Mouse (Mus musculus): ENCODE measurements around the gene Nphs2. TPM values are rescaled to one million over a fixed set of nuclear protein-coding genes. Genes with fewer than 3 reads are reported as not detected.

Gene Nphs2
- polyA plus RNA-seq, 1 experiment from 2014 or later, result not detected

DNA sequence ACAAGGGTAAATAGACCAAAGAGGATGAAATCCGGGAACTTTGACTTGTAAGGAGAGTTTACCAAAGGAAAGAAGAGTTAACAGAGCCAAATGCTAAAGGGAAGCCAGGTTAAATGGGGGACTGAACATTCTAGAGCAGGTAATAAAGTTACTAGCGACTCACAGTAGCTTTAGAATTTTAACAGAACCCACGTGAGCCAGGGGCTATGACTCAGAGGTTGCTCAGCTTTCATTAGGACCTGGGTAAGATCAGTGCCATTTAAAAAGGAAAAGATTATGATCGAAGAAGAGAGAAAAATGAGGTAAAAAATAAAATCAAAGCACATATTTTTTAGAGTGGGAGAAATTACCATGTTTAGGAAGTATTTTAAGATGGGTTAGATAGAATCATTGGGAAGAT, 30.3 kb downstream of the Nphs2 start:
- no peak for ATAC-seq (replicated peaks; ENCODE audit: low FRiP score)
- no peaks in the 10 kb centered on the region for H3K9me3 ChIP-seq (ENCODE audit: control insufficient read depth, low read length)
- WGBS, result 71% methylated on average over 4 of the region's 4 CpGs

DNA sequence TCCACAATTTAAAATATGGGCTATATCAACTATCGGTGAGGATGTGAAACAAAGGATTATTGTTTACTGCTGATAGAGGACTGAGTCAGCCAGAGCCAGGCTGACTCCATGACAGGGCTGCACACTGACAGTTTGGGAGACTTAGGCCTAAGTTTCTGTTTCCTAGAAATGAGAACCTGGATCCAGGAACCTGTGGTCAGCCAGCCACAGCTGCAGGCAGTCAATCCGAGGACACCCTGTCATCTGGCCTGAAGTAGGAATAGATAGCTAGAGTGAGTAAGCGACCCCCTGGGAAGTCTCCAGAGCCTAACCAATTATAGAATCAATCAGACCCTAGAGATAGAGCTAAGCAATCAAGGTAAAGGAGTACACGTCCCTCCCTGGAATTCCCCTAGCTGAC, 33.9 kb downstream of the Nphs2 start:
- no peak overlapping the region for H3K4me3 ChIP-seq (ENCODE audit: low read depth, low read length)
- no peak for DNase-seq (ENCODE audit: low spot score)
- H3K36me3 ChIP-seq (ENCODE audit: control insufficient read depth, insufficient read depth, low read length), result no peaks in the 10 kb centered on the region
- H3K9ac ChIP-seq (ENCODE audit: low read depth, low read length), result no peak overlapping the region
- no peaks in the 10 kb centered on the region for H3K9me3 ChIP-seq (ENCODE audit: control insufficient read depth, low read length)
- H3K4me1 ChIP-seq (replicated peaks; ENCODE audit: control insufficient read depth, insufficient read depth, low read length), result no peaks in the 10 kb centered on the region
- WGBS, result 50% methylated on average over 4 of the region's 4 CpGs
- no peak for ATAC-seq (replicated peaks; ENCODE audit: low FRiP score)
- no peaks in the 10 kb centered on the region for H3K27me3 ChIP-seq (replicated peaks; ENCODE audit: control insufficient read depth, insufficient read depth, low read length)
- H3K4me2 ChIP-seq, result no peak overlapping the region
- no peak overlapping the region for H3K27ac ChIP-seq (ENCODE audit: low read depth, low read length)

More for the DNA sequence above, 30.3 kb downstream of the Nphs2 start:
- Histone ChIP-seq H3K36me3 (ENCODE audit: control insufficient read depth, insufficient read depth, low read length) (no peaks in the 10 kb centered on the region), H3K27me3 (replicated peaks; ENCODE audit: control insufficient read depth, insufficient read depth, low read length) (no peaks in the 10 kb centered on the region), H3K27ac (ENCODE audit: low read depth, low read length) (no peak overlapping the region), H3K4me1 (replicated peaks; ENCODE audit: control insufficient read depth, insufficient read depth, low read length) (no peaks in the 10 kb centered on the region), H3K4me3 (ENCODE audit: low read depth, low read length) (no peak overlapping the region), H3K9ac (ENCODE audit: low read depth, low read length) (no peak overlapping the region), H3K4me2 (no peak overlapping the region)
- no peak for DNase-seq (ENCODE audit: low spot score)

DNA sequence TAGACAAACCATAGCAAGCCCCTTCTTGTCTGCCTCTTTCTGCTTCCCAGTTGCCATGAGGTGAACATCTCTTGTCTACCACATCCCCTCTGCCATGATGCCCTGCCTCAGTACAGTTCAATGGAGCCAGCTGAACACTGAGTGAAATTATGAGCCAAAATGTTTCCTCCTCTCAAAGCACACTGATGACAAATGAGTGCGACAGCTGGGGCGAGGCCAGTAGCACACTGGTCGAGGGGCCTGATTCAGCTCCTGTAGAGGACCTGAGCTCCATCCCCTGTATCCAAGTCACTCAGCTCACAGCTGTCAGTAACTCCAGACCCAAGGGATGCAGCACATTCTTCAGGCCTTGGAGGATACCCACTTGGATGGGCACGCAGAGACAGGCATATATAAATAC, 35.1 kb downstream of the Nphs2 start:
- Histone ChIP-seq H3K4me3 (ENCODE audit: low read depth, low read length) (no peak overlapping the region), H3K9me3 (ENCODE audit: control insufficient read depth, low read length) (no peaks in the 10 kb centered on the region), H3K9ac (ENCODE audit: low read depth, low read length) (no peak overlapping the region), H3K27ac (ENCODE audit: low read depth, low read length) (no peak overlapping the region), H3K27me3 (replicated peaks; ENCODE audit: control insufficient read depth, insufficient read depth, low read length) (no peaks in the 10 kb centered on the region), H3K4me1 (replicated peaks; ENCODE audit: control insufficient read depth, insufficient read depth, low read length) (no peaks in the 10 kb centered on the region), H3K36me3 (ENCODE audit: control insufficient read depth, insufficient read depth, low read length) (no peaks in the 10 kb centered on the region), H3K4me2 (no peak overlapping the region)
- WGBS, result 84% methylated on average over 4 of the region's 4 CpGs
- DNase-seq (ENCODE audit: low spot score), result no peak
- ATAC-seq (replicated peaks; ENCODE audit: low FRiP score), result no peak

DNA sequence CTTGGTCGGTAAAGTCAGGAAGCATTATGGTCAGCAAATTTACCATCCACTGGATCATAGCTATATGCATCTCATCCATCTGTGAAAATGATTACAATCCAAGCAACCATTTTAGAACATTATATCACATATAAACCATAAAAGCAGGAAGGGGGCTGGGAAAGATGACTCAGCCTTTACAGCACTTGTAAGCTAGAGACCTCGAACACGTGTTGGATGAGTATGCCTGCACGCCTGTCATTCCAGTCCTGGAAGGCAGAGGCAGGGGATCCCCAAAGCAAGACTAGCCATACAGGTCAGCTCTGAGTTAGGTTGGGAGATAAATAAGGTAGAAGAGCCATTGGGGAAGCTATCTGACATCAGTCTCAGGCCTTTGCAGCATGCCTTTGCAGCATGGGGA, 38.5 kb downstream of the Nphs2 start:
- DNase-seq (ENCODE audit: low spot score), result no peak
- no peak overlapping the region for H3K27ac ChIP-seq (ENCODE audit: low read depth, low read length)
- H3K4me1 ChIP-seq (replicated peaks; ENCODE audit: control insufficient read depth, insufficient read depth, low read length), result no peaks in the 10 kb centered on the region
- H3K9me3 ChIP-seq (ENCODE audit: control insufficient read depth, low read length), result no peaks in the 10 kb centered on the region
- 79% methylated on average over 4 of the region's 4 CpGs for WGBS
- no peak for ATAC-seq (replicated peaks; ENCODE audit: low FRiP score)
- no peaks in the 10 kb centered on the region for H3K27me3 ChIP-seq (replicated peaks; ENCODE audit: control insufficient read depth, insufficient read depth, low read length)
- no peaks in the 10 kb centered on the region for H3K36me3 ChIP-seq (ENCODE audit: control insufficient read depth, insufficient read depth, low read length)
- H3K4me2 ChIP-seq, result no peak overlapping the region
- no peak overlapping the region for H3K9ac ChIP-seq (ENCODE audit: low read depth, low read length)
- H3K4me3 ChIP-seq (ENCODE audit: low read depth, low read length), result no peak overlapping the region

DNA sequence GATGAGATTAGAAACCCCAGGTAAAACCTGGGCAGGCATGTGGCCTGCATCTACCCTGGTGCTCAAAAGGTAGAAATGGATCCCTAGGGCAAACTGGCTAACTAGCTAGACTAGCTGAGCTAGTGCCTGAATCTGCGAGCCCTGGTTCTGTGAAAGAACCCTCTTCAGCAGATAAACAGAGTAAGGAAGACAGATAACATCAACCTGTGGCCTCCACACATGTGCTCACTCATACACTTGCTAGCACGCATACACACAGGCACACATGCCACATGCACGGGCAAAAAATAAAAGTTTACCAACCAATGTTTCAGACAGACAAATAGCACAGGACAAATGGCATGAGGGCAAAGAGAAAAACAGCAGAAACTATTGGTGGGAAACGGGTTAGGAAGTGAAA, 39.9 kb downstream of the Nphs2 start:
- Histone ChIP-seq H3K9ac (ENCODE audit: low read depth, low read length) (no peak overlapping the region), H3K36me3 (ENCODE audit: control insufficient read depth, insufficient read depth, low read length) (no peaks in the 10 kb centered on the region), H3K27me3 (replicated peaks; ENCODE audit: control insufficient read depth, insufficient read depth, low read length) (no peaks in the 10 kb centered on the region), H3K27ac (ENCODE audit: low read depth, low read length) (no peak overlapping the region), H3K9me3 (ENCODE audit: control insufficient read depth, low read length) (no peaks in the 10 kb centered on the region), H3K4me2 (no peak overlapping the region), H3K4me1 (replicated peaks; ENCODE audit: control insufficient read depth, insufficient read depth, low read length) (no peaks in the 10 kb centered on the region), H3K4me3 (ENCODE audit: low read depth, low read length) (no peak overlapping the region)
- no peak for DNase-seq (ENCODE audit: low spot score)
- 75% methylated on average over 4 of the region's 4 CpGs for WGBS
- ATAC-seq (replicated peaks; ENCODE audit: low FRiP score), result no peak

DNA sequence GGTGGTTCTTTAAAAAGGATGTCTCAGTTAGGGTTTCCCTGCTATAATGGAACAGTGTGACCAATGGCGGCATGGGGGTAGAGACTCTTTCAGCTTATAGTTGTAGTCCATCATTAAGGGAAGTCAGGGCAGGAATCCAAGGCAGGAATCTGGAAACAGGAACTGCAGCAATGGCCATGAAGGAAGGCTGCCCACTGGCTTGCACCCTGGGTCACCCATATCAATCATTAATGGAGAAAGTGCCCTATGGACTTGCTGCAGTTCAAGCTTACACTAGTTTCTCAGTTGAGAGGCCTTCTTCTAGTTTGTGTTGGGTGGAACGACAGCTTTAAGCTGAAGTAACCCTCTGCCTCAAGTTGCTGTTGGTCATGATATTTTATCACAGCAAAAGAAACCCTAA, 41.9 kb downstream of the Nphs2 start:
- no peak overlapping the region for H3K9ac ChIP-seq (ENCODE audit: low read depth, low read length)
- H3K36me3 ChIP-seq (ENCODE audit: control insufficient read depth, insufficient read depth, low read length), result no peaks in the 10 kb centered on the region
- no peak for ATAC-seq (replicated peaks; ENCODE audit: low FRiP score)
- WGBS, result 84% methylated on average over 2 of the region's 2 CpGs
- H3K9me3 ChIP-seq (ENCODE audit: control insufficient read depth, low read length), result no peaks in the 10 kb centered on the region
- no peak overlapping the region for H3K27ac ChIP-seq (ENCODE audit: low read depth, low read length)
- no peaks in the 10 kb centered on the region for H3K4me1 ChIP-seq (replicated peaks; ENCODE audit: control insufficient read depth, insufficient read depth, low read length)
- H3K4me3 ChIP-seq (ENCODE audit: low read depth, low read length), result no peak overlapping the region
- no peaks in the 10 kb centered on the region for H3K27me3 ChIP-seq (replicated peaks; ENCODE audit: control insufficient read depth, insufficient read depth, low read length)
- no peak overlapping the region for H3K4me2 ChIP-seq
- no peak for DNase-seq (ENCODE audit: low spot score)

DNA sequence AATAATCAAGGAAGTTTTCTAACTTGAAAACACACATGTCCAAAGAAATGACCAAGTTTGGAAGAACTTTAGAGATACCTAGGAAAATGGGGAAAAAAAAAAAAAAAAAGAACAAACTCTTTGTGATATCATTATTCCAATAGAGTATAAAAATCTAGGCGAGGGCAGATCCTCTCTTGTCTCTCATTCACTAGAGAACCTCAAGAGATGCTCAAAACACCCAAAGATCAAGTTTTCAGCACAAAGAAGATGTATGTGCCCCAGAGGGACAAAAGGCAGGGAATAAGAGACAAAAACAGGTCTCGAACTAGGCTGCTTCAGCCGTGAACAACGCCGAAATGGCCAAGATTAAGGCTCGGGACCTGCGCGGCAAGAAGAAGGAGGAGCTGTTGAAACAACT, 55.2 kb downstream of the Nphs2 start, which contains the start of gene Gm2000:
Gene Gm2000, plus strand, starts transcription at position 301 of the 400 bp plus-strand sequence.
- Histone ChIP-seq H3K27ac (ENCODE audit: low read depth, low read length) (no peak within 1 kb of the TSS), H3K27me3 (replicated peaks; ENCODE audit: control insufficient read depth, insufficient read depth, low read length) (no peaks in the 10 kb centered on the region), H3K4me2 (no peak within 1 kb of the TSS), H3K4me3 (ENCODE audit: low read depth, low read length) (no peak within 1 kb of the TSS), H3K36me3 (ENCODE audit: control insufficient read depth, insufficient read depth, low read length) (no peaks in the 10 kb centered on the region), H3K9ac (ENCODE audit: low read depth, low read length) (no peak within 1 kb of the TSS), H3K9me3 (ENCODE audit: control insufficient read depth, low read length) (0 out of 2 replicates have a peak, but pooled peaks cover 2% of the 10 kb centered on the region), H3K4me1 (replicated peaks; ENCODE audit: control insufficient read depth, insufficient read depth, low read length) (no peaks in the 10 kb centered on the region)
- DNase-seq (ENCODE audit: low spot score), result no peak
- ATAC-seq (replicated peaks; ENCODE audit: low FRiP score), result no peak
- WGBS, result 89% methylated on average over 8 of the region's 8 CpGs

Other genes with a start within 250 kb of the Nphs2 start
- 0.26 and 0.43 TPM in 2 replicates for gene Fam163a, start 105.7 kb upstream of the Nphs2 start, polyA plus RNA-seq (2014; fragmentation: Nextera tagmentation; extraction: Ambion mirVana)
- gene Tdrd5, start 7.1 kb upstream of the Nphs2 start, polyA plus RNA-seq (2014; fragmentation: Nextera tagmentation; extraction: Ambion mirVana), result 0.13 and 0.44 TPM in 2 replicates
- gene Gm2000, start 55.3 kb downstream of the Nphs2 start, polyA plus RNA-seq (2014; fragmentation: Nextera tagmentation; extraction: Ambion mirVana), result 1,139 and 1,273 TPM in 2 replicates
- 0.05 and 0.18 TPM in 2 replicates for gene Axdnd1, start 110.4 kb downstream of the Nphs2 start, polyA plus RNA-seq (2014; fragmentation: Nextera tagmentation; extraction: Ambion mirVana)
- 29.3 and 32.2 TPM in 2 replicates for gene Soat1, start 163.6 kb downstream of the Nphs2 start, polyA plus RNA-seq (2014; fragmentation: Nextera tagmentation; extraction: Ambion mirVana)
- gene Gm10031, start 213.3 kb downstream of the Nphs2 start, polyA plus RNA-seq (2014; fragmentation: Nextera tagmentation; extraction: Ambion mirVana), result 0.08 and 0.14 TPM in 2 replicates
- 3.0 and 4.0 TPM in 2 replicates for gene Abl2, start 248.1 kb downstream of the Nphs2 start, polyA plus RNA-seq (2014; fragmentation: Nextera tagmentation; extraction: Ambion mirVana)